Mouse (Mus musculus) forebrain, postnatal 0 days (tissue): ENCODE results near the gene Ranbp3. TPM values are rescaled to one million over a fixed set of nuclear protein-coding genes. Genes with fewer than 3 reads are reported as not detected.

ENCODE experiments used
- ATAC-seq: fragments of 200-750 bp; cut with Nextera tagmentation; 2 replicates; pipeline ENCODE4 v1.8.0; 2017; ENCODE audit warnings: mild to moderate bottlenecking, moderate library complexity
- DNase-seq: peaks from one replicate; pipeline ENCODE4 v3.0.0-alpha.2; 2015
- H3K27ac ChIP-seq: fragments of 300-500 bp; sonication (generic); 2 replicates; pipeline ENCODE4 v1.5.1; 2014; ENCODE audit warnings: low read depth, mild to moderate bottlenecking, antibody characterized with exemption, low read length, moderate library complexity, mixed read lengths
- H3K27me3 ChIP-seq: fragments of 300-500 bp; sonication (generic); 2 replicates; pipeline ENCODE4 v1.6.1; 2014; ENCODE audit warnings: mild to moderate bottlenecking, low read length, mixed read lengths; ENCODE audit not compliant: insufficient read depth
- H3K36me3 ChIP-seq: fragments of 300-500 bp; sonication (generic); 2 replicates; pipeline ENCODE4 v1.6.1; 2014; ENCODE audit warnings: mild to moderate bottlenecking, moderate library complexity; ENCODE audit not compliant: insufficient read depth
- H3K4me1 ChIP-seq: fragments of 300-500 bp; sonication (generic); 2 replicates; pipeline ENCODE4 v1.6.1; 2014; ENCODE audit warnings: antibody characterized with exemption; ENCODE audit not compliant: insufficient read depth
- H3K4me2 ChIP-seq: fragments of 300-500 bp; sonication (generic); 2 replicates; pipeline ENCODE4 v1.6.1; 2014; ENCODE audit warnings: low read depth, mild to moderate bottlenecking, moderate library complexity
- H3K4me3 ChIP-seq: fragments of 300-500 bp; sonication (generic); 2 replicates; pipeline ENCODE4 v1.5.1; 2014; ENCODE audit warnings: low read depth, low read length, mixed read lengths
- H3K9ac ChIP-seq: fragments of 300-500 bp; sonication (generic); 2 replicates; pipeline ENCODE4 v1.6.1; 2014; ENCODE audit warnings: mild to moderate bottlenecking
- H3K9me3 ChIP-seq: fragments of 300-500 bp; sonication (generic); 2 replicates; pipeline ENCODE4 v1.6.1; 2016; ENCODE audit warnings: low read length
- CTCF ChIP-seq: sonication (generic); IDR thresholded peaks from 2 replicates; pipeline ENCODE4 v1.5.1; 2016; ENCODE audit warnings: antibody characterized with exemption, control low read depth, low read depth
- WGBS: fragments of 180-500 bp; shearing (Covaris S2); extraction: QIAGEN DNeasy Blood & Tissue Kit; methylation state at CpG from one replicate; pipeline ENCODE4 v1.1.7; 2014; 5-methylcytosine and 5-hydroxymethylcytosine counted together
- polyA plus RNA-seq: library from polyadenylated mRNA; unstranded; fragments of >200 nt; fragmentation: Nextera tagmentation; extraction: Ambion mirVana; gene quantifications from 2 replicates; pipeline ENCODE4 v1.2.1, GENCODE M21; 2015
- total RNA-seq: library from RNA; depleted of rRNA; stranded (reverse); fragments of >200 nt; gene quantifications from 2 replicates; pipeline ENCODE4 v1.2.3, GENCODE M21; 2014

The Ranbp3 gene
- total and polyA plus RNA-seq, 2 experiments from 2014 or later, result 100 to 115 TPM

GRCm38 (mm10) chr17:56727029-56727649 lies 54.0 kb downstream of the Ranbp3 start:
- Histone ChIP-seq H3K9ac (no peak overlapping the region), H3K4me3 (no peak overlapping the region), H3K4me2 (no peak overlapping the region), H3K27me3 (no peaks in the 10 kb centered on the region), H3K27ac (no peak overlapping the region), H3K36me3 (peaks cover 15% of the 10 kb centered on the region), H3K4me1 (no peaks in the 10 kb centered on the region), H3K9me3 (no peaks in the 10 kb centered on the region)
- whole genome bisulfite sequencing, result 12% methylated on average over 7 of the region's 7 CpGs
- ATAC-seq, result no peak; the same call in 1 of the 2 replicates
- no peak for DNase-seq
- TF ChIP-seq CTCF, result no peak

- Histone ChIP-seq H3K9ac (no peak overlapping the region), H3K27ac (no peak overlapping the region), H3K4me1 (no peaks in the 10 kb centered on the region), H3K36me3 (peaks cover 10% of the 10 kb centered on the region), H3K4me2 (no peak overlapping the region), H3K27me3 (no peaks in the 10 kb centered on the region), H3K4me3 (no peak overlapping the region), H3K9me3 (no peaks in the 10 kb centered on the region)
- 18% methylated on average over 12 of the region's 12 CpGs for WGBS
- no peak for TF ChIP-seq CTCF
- DNase-seq (no peak), ATAC-seq (no peak)
Observed at GRCm38 (mm10) chr17:56727659-56728058, 54.6 kb downstream of the Ranbp3 start.

- Histone ChIP-seq H3K4me2 (no peak overlapping the region), H3K4me1 (no peaks in the 10 kb centered on the region), H3K27me3 (no peaks in the 10 kb centered on the region), H3K36me3 (peaks cover 5% of the 10 kb centered on the region; the same call in 1 of the 2 replicates), H3K4me3 (no peak overlapping the region), H3K27ac (no peak overlapping the region), H3K9me3 (no peaks in the 10 kb centered on the region), H3K9ac (no peak overlapping the region)
- DNase-seq (no peak), ATAC-seq (no peak)
- 27% methylated on average over 12 of the region's 12 CpGs for WGBS
- TF ChIP-seq CTCF, result no peak
Observed at GRCm38 (mm10) chr17:56728117-56728516, 55.0 kb downstream of the Ranbp3 start.

- DNase-seq, result peak; percentile 26
- no peak for TF ChIP-seq CTCF
- 26% methylated on average over 6 of the region's 6 CpGs for WGBS
Observed at GRCm38 (mm10) chr17:56729151-56729550, 56.1 kb downstream of the Ranbp3 start.

GRCm38 (mm10) chr17:56729656-56730055 lies 56.6 kb downstream of the Ranbp3 start:
- ATAC-seq, result no peak
- Histone ChIP-seq H3K4me1 (no peaks in the 10 kb centered on the region), H3K9me3 (no peaks in the 10 kb centered on the region), H3K9ac (no peak overlapping the region), H3K27me3 (no peaks in the 10 kb centered on the region), H3K4me3 (no peak overlapping the region), H3K4me2 (no peak overlapping the region), H3K36me3 (no peaks in the 10 kb centered on the region), H3K27ac (no peak overlapping the region)
- no peak for DNase-seq
- no peak for TF ChIP-seq CTCF
- 12% methylated on average over 2 of the region's 2 CpGs for WGBS

More at GRCm38 (mm10) chr17:56729151-56729550, 56.1 kb downstream of the Ranbp3 start:
- no peaks in the 10 kb centered on the region for H3K36me3 ChIP-seq
- no peaks in the 10 kb centered on the region for H3K9me3 ChIP-seq
- no peak overlapping the region for H3K4me3 ChIP-seq
- no peak for ATAC-seq
- no peak overlapping the region for H3K9ac ChIP-seq
- H3K4me1 ChIP-seq, result no peaks in the 10 kb centered on the region
- H3K27me3 ChIP-seq, result no peaks in the 10 kb centered on the region
- no peak overlapping the region for H3K4me2 ChIP-seq
- no peak overlapping the region for H3K27ac ChIP-seq

- WGBS, result 49% methylated on average over 8 of the region's 8 CpGs
- Histone ChIP-seq H3K36me3 (no peaks in the 10 kb centered on the region), H3K4me3 (no peak overlapping the region), H3K9ac (no peak overlapping the region), H3K27ac (no peak overlapping the region), H3K4me2 (no peak overlapping the region), H3K27me3 (no peaks in the 10 kb centered on the region), H3K4me1 (no peaks in the 10 kb centered on the region), H3K9me3 (no peaks in the 10 kb centered on the region)
- peak; percentile 40; the same call in 1 of the 2 replicates for TF ChIP-seq CTCF
- ATAC-seq (no peak), DNase-seq (no peak)
Observed at GRCm38 (mm10) chr17:56736534-56736933, 63.4 kb downstream of the Ranbp3 start.

- no peak overlapping the region for H3K4me2 ChIP-seq
- WGBS, result 83% methylated on average over 10 of the region's 10 CpGs
- H3K27ac ChIP-seq, result no peak overlapping the region
- H3K4me3 ChIP-seq, result no peak overlapping the region
- H3K27me3 ChIP-seq, result no peaks in the 10 kb centered on the region
- H3K9me3 ChIP-seq, result no peaks in the 10 kb centered on the region
- no peak for TF ChIP-seq CTCF
- no peak for ATAC-seq
- no peak overlapping the region for H3K9ac ChIP-seq
- H3K4me1 ChIP-seq, result no peaks in the 10 kb centered on the region
- H3K36me3 ChIP-seq, result no peaks in the 10 kb centered on the region
- DNase-seq, result no peak
Observed at GRCm38 (mm10) chr17:56738221-56738620, 65.1 kb downstream of the Ranbp3 start.
